Mouse (Mus musculus) gastrocnemius, postnatal 36 days (tissue): ENCODE data around the gene Arsg. TPM values are rescaled to one million over a fixed set of nuclear protein-coding genes. Genes with fewer than 3 reads are reported as not detected.
"Not testable (repeated sequence)": the region's sequence is repeated elsewhere in the genome, so short reads cannot be mapped to it uniquely, and the experiment has no call there.

Experiments used
- DNase-seq, 2 experiments: peaks; one replicate each; pipeline ENCODE4 v3.0.0; 2022
- intact Hi-C: fragments of 180-260 bp; cut with DNase I; formaldehyde crosslinking; loops from one replicate; pipeline ENCODE4 v1.15.1; 2025
- total RNA-seq, 2 experiments: library from RNA; stranded (reverse); gene quantifications; 2 replicates each; pipeline ENCODE4 v1.2.3; 2021

Arsg gene
- total RNA-seq, 2 experiments from 2014 or later, result 0.86 to 1.7 TPM

GRCm38 (mm10) chr11:109491844-109492243, 18.7 kb downstream of the Arsg start:
- no peak for DNase-seq
- intact Hi-C loops, result no loop called here

GRCm38 (mm10) chr11:109492847-109493464, 19.8 kb downstream of the Arsg start:
- intact Hi-C loops, result not testable (repeated sequence)

GRCm38 (mm10) chr11:109494890-109495770, 22.0 kb downstream of the Arsg start:
- intact Hi-C loops, result no loop called here

More at GRCm38 (mm10) chr11:109492847-109493464, 19.8 kb downstream of the Arsg start:
- not testable (repeated sequence) for DNase-seq

GRCm38 (mm10) chr11:109495771-109496474, 22.7 kb downstream of the Arsg start:
- intact Hi-C loops, result no loop called here
- no peak for DNase-seq

More at GRCm38 (mm10) chr11:109494890-109495770, 22.0 kb downstream of the Arsg start:
- no peak for DNase-seq

- no peak for DNase-seq
- intact Hi-C loops, result no loop called here
Observed at GRCm38 (mm10) chr11:109496475-109496993, 23.4 kb downstream of the Arsg start.

GRCm38 (mm10) chr11:109496996-109497714, 24.0 kb downstream of the Arsg start:
- DNase-seq, result no peak
- intact Hi-C loops, result no loop called here

GRCm38 (mm10) chr11:109497990-109498389, 24.8 kb downstream of the Arsg start:
- intact Hi-C loops, result no loop called here
- DNase-seq, result no peak

GRCm38 (mm10) chr11:109500206-109500605, 27.0 kb downstream of the Arsg start:
- peak in 1 of 2 experiments; percentile 10 for DNase-seq
- intact Hi-C loops, result no loop called here

- DNase-seq, result peak in 1 of 2 experiments; percentile 31
- intact Hi-C loops, result no loop called here
Observed at GRCm38 (mm10) chr11:109504977-109505376, 31.8 kb downstream of the Arsg start.

- intact Hi-C loops, result no loop called here
- DNase-seq, result no peak
Observed at GRCm38 (mm10) chr11:109505823-109506222, 32.6 kb downstream of the Arsg start.

GRCm38 (mm10) chr11:109507068-109507467, 33.9 kb downstream of the Arsg start:
- DNase-seq, result no peak
- intact Hi-C loops, result no loop called here

- intact Hi-C loops, result no loop called here
- DNase-seq, result no peak
Observed at GRCm38 (mm10) chr11:109512995-109513675, 40.0 kb downstream of the Arsg start.

- no peak for DNase-seq
- intact Hi-C loops, result no loop called here
Observed at GRCm38 (mm10) chr11:109514064-109514612, 41.0 kb downstream of the Arsg start.

- intact Hi-C loops, result no loop called here
Observed at GRCm38 (mm10) chr11:109517330-109517729, 44.2 kb downstream of the Arsg start.

GRCm38 (mm10) chr11:109517816-109518215, 44.6 kb downstream of the Arsg start:
- intact Hi-C loops, result no loop called here
- no peak for DNase-seq

More at GRCm38 (mm10) chr11:109517330-109517729, 44.2 kb downstream of the Arsg start:
- no peak for DNase-seq

- DNase-seq, result no peak
- intact Hi-C loops, result no loop called here
Observed at GRCm38 (mm10) chr11:109520958-109521357, 47.8 kb downstream of the Arsg start.

GRCm38 (mm10) chr11:109524869-109525268, 51.7 kb downstream of the Arsg start:
- no peak for DNase-seq
- intact Hi-C loops, result no loop called here

GRCm38 (mm10) chr11:109525571-109525970, 52.4 kb downstream of the Arsg start:
- DNase-seq, result no peak
- intact Hi-C loops, result no loop called here

GRCm38 (mm10) chr11:109530030-109530429, 56.9 kb downstream of the Arsg start:
- no peak for DNase-seq
- intact Hi-C loops, result no loop called here
